Mouse (Mus musculus): ENCODE measurements around the gene 1700003F12Rik.

The 1700003F12Rik gene

DNA sequence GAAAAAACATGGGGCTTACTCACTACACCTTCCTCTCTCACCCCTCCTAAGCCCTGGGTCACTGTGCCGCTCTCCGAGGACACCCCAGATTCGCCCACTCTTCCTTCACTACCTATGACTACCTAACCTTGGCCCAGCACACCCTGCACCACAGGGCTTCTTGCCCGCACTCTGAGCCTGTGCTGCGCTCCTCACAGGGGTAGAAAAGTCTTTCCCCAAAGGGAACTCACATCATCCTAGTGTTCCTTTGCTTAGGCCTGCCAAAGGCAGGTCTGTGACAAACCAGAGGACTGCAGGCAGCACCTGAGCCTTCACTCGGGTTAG, 30.8 kb downstream of the 1700003F12Rik start:
- no peak for DNase-seq

DNA sequence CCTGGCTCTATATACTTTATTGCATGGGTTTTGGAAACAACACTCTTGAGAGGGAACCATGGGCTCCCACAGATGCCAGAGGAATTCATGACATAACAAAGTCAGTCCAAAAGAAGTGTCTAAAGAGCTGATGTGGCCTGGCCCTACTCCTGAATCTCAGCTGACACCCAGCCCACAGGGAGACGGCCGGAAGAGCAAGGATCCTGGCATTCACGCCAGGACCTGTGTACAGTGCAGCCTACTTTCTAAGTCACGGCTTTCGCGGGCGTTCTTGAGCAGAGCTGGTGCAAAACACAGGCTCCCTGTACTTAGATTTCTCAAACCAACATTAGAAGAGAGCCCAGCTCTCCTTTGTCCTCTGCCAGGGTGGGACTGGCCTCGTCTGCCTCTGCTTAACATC, 33.7 kb downstream of the 1700003F12Rik start:
- DNase-seq = no peak

DNA sequence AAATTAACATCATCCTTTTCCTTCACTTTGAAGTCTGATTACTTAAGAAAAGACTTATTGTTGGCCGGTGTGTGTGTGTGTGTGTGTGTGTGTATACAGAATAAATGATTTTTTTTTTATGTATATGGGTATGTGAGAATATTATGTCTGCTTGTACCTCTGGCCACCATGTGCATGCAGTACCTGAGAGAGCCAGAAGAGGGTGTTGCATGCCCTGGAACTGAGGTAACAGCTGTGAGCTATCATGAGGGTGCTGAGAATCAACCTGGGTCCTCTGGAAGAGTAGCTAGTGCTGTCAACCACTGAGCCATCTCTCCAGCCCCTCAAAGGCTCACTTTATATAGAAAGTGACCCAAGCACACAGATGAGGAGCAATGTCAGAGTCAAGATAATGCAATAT, 34.5 kb downstream of the 1700003F12Rik start:
- no peak for DNase-seq

DNA sequence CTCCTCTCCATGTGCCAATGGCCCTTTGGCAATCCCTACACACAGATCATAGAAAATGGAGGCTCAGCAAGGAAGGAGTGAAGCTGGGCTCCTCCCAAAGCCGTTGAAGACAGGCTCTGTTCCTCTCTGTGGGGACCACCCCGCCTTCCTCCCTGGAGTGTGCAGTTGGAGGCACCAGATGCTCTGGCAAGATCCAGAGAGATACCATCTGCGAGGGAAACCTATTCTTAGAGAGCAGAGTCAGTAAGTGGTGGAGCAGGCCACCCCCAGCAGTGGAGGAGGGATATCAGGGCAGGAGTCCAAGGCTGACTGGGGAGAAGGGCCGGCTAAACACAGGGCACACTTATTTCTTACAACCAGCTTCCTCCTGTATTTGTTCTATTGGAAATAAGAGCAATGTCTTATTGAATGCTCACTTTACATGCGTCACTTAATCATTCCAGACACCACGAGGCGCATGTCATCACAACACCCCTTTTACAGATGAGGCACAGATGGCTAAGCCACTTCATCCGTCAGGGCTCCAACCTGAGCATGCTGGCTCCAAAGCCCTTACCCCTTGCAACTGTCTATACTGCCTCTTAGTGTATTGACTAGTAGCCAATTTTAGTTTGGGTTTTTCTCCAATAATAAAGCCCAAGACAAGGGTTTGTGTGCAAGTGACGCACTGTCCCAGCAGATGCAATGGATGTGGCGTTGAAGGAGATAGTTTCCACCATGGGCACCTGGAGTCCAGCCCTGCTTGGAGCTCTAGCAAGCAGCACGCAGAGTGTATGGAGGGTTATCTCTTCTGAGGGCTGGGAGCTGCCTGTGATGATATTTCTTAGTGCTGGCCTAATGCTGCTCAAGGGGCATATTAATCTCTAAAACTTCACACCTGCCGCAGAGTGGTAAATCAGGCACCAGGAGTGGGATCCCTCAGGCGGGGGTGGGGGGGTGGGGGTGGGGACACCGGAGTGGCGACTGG, 37.3 kb downstream of the 1700003F12Rik start:
- DNase-seq = peak; percentile 72

DNA sequence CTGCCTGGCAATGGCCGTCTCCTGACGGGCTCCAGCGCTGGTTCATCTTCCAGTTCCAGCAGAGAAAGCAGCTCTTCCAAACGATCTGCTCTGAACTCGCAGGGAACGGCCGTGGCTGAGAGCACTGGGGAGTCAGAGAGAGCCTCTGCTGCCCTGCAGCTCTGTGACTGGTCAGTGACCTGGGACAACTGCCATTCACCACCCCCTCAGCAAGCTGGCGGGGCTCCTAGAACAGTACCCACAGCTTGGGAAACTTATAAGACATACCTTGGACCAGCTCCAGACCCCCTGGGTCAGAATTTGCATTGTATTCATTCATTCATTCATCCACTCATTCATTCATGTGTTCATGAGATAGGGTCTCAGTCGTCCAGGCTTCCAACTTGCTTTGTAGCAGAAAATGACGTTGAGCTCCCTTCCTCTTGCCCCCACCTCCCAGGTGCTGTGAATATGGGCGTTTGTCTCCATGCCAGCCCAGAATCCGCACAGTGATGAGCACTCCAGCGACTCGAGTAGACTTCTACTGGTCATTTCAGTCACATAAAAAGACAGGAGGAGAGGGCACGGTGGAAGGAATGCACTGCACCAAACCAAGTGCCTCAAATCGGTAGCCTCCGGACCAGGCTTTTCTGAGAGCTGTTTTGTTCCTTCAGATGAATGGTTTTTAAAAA, 38.2 kb downstream of the 1700003F12Rik start:
- no peak for DNase-seq

DNA sequence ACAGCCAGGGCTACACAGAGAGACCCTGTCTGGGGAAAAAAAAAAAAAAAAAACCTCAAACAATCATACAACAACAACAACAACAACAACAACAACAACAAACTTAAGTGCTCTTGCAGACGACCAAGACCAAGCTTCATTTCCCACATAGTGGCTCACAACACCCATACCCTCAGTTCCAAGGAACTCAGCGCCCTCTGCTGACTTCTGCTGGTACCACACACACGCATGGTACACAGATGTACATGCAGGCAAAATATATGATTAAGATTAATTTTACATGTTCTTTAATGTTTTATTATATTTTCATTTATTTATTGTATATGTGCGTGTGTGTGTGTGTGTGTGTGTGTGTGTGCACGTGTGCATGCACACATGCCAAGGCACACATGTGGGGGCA, 39.5 kb downstream of the 1700003F12Rik start:
- DNase-seq = peak; percentile 80

DNA sequence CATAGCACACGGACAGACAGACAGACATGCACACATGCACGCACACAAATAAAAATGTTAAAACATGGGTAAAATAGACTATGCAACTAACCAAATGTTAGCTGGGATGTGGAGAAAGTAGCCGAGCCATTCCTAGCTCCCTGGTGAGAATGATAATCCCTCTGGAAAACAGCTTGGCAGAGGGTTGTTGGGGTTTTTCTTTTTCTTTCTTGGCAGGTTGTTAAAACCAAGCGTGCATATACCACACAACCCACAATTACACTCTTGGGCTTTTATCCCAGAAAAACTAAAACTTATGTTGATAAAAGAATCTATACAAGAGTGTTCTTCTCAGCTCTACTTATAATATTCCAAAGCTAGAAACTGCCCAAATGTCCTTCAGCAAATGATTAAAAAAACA, 42.2 kb downstream of the 1700003F12Rik start:
- no peak for DNase-seq

DNA sequence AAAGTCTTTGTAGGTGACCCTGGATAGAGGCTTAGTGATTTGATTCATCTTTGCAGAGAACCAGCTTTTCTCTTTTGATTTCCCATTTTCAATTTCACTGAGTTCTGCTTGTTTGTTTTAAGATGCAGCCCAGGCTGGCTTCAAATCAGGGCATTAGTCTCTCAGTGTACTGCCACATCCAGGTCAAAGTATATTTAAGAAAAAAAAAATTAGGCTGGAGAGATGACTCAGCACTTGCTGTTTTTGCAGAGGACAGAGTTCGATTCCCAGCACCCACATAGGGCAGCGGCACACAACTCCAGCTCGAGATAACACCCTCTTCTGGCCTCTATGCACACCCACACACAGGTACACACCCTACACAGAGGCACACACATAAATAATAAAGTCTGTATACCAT, 44.4 kb downstream of the 1700003F12Rik start:
- no peak for DNase-seq

DNA sequence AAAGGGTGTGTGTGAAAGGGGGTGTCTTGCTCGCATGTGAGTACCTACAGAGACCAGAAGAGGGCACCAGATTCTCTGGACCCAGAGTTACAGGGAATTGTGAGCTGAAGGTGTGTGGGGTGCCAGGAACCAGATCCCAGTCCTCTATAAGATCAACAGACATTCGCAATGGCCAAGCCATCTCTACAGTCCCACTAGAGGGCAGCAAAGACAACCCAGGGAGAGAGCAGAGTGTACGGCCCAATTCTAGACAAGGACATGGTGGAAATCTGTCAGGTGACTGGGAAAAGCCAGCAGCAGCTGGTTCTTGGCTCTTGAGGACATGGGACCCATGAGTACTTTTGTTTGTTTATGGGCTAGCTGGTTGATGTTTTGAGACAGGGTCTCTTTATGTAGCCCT, 46.1 kb downstream of the 1700003F12Rik start:
- no peak for DNase-seq

DNA sequence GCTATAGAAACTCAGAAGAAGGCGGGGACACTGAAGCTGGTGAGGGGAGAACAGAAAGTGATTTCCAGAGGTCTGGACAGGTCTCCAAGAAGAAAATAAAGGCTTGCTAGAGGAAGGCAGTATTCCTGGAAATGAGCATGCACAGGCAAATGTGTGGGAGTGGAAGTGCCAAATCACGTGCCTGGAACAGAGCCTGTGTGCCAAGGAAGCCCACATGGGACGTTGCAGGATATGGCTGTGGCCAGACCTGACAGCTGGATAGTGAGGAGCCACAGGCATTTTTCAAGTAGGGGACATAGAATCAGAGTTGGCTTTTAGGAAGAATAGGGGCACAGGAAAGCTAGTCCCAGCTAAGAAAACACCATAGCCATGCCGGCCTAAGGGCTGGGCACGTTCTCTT, 48.9 kb downstream of the 1700003F12Rik start:
- no peak for DNase-seq

DNA sequence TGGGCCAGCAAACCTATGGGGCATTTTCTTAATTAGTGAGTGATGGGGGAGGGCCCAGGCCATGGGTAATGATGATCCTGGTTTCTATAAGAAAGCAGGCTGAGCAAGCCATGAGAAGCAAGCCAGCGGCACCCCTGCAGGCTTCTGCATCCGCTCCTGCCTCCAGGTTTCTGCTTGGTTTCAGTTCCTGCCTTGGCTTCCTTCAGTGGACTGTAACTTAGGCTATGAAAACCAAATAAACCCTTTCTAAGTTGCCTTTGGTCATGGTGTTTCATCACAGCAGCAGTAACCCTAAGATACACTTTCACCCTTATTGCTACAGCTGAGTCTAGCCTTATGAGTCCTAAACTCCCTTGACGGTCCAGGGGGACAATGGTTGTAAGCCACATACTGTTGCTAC, 50.5 kb downstream of the 1700003F12Rik start:
- no peak for DNase-seq

All from right cerebral cortex, postnatal 4 days (tissue).